Mouse (Mus musculus) forebrain, postnatal 0 days (tissue): Measurements from ENCODE around the gene Mapk11. TPM values are rescaled to one million over a fixed set of nuclear protein-coding genes. Genes with fewer than 3 reads are reported as not detected.

ENCODE experiments used
- ATAC-seq: fragments of 200-750 bp; cut with Nextera tagmentation; 2 replicates; pipeline ENCODE4 v1.8.0; 2017; ENCODE audit warnings: mild to moderate bottlenecking, moderate library complexity
- DNase-seq: peaks from one replicate; pipeline ENCODE4 v3.0.0-alpha.2; 2015
- H3K27ac ChIP-seq: fragments of 300-500 bp; sonication (generic); 2 replicates; pipeline ENCODE4 v1.5.1; 2014; ENCODE audit warnings: low read depth, mild to moderate bottlenecking, antibody characterized with exemption, low read length, moderate library complexity, mixed read lengths
- H3K27me3 ChIP-seq: fragments of 300-500 bp; sonication (generic); 2 replicates; pipeline ENCODE4 v1.6.1; 2014; ENCODE audit warnings: mild to moderate bottlenecking, low read length, mixed read lengths; ENCODE audit not compliant: insufficient read depth
- H3K36me3 ChIP-seq: fragments of 300-500 bp; sonication (generic); 2 replicates; pipeline ENCODE4 v1.6.1; 2014; ENCODE audit warnings: mild to moderate bottlenecking, moderate library complexity; ENCODE audit not compliant: insufficient read depth
- H3K4me1 ChIP-seq: fragments of 300-500 bp; sonication (generic); 2 replicates; pipeline ENCODE4 v1.6.1; 2014; ENCODE audit warnings: antibody characterized with exemption; ENCODE audit not compliant: insufficient read depth
- H3K4me2 ChIP-seq: fragments of 300-500 bp; sonication (generic); 2 replicates; pipeline ENCODE4 v1.6.1; 2014; ENCODE audit warnings: low read depth, mild to moderate bottlenecking, moderate library complexity
- H3K4me3 ChIP-seq: fragments of 300-500 bp; sonication (generic); 2 replicates; pipeline ENCODE4 v1.5.1; 2014; ENCODE audit warnings: low read depth, low read length, mixed read lengths
- H3K9ac ChIP-seq: fragments of 300-500 bp; sonication (generic); 2 replicates; pipeline ENCODE4 v1.6.1; 2014; ENCODE audit warnings: mild to moderate bottlenecking
- H3K9me3 ChIP-seq: fragments of 300-500 bp; sonication (generic); 2 replicates; pipeline ENCODE4 v1.6.1; 2016; ENCODE audit warnings: low read length
- CTCF ChIP-seq: sonication (generic); IDR thresholded peaks from 2 replicates; pipeline ENCODE4 v1.5.1; 2016; ENCODE audit warnings: antibody characterized with exemption, control low read depth, low read depth
- WGBS: fragments of 180-500 bp; shearing (Covaris S2); extraction: QIAGEN DNeasy Blood & Tissue Kit; methylation state at CpG from one replicate; pipeline ENCODE4 v1.1.7; 2014; 5-methylcytosine and 5-hydroxymethylcytosine counted together
- polyA plus RNA-seq: library from polyadenylated mRNA; unstranded; fragments of >200 nt; fragmentation: Nextera tagmentation; extraction: Ambion mirVana; gene quantifications from 2 replicates; pipeline ENCODE4 v1.2.1, GENCODE M21; 2015
- total RNA-seq: library from RNA; depleted of rRNA; stranded (reverse); fragments of >200 nt; gene quantifications from 2 replicates; pipeline ENCODE4 v1.2.3, GENCODE M21; 2014

The Mapk11 gene
- total and polyA plus RNA-seq, 2 experiments from 2014 or later: 21.3 to 35.2 TPM

GRCm38 (mm10) chr15:89174889-89175339, 25.5 kb upstream of the Mapk11 start:
- no peak for TF ChIP-seq CTCF
- ATAC-seq (no peak), DNase-seq (no peak)
- Histone ChIP-seq H3K4me3 (no peak overlapping the region), H3K36me3 (no peaks in the 10 kb centered on the region), H3K4me2 (peak overlapping the region; percentile 99), H3K9ac (no peak overlapping the region), H3K4me1 (peaks cover 44% of the 10 kb centered on the region), H3K27me3 (no peaks in the 10 kb centered on the region), H3K27ac (peak overlapping the region; percentile 29; the same call in 1 of the 2 replicates), H3K9me3 (no peaks in the 10 kb centered on the region)
- WGBS: 35% methylated on average over 11 of the region's 11 CpGs

- ATAC-seq: peak; percentile 23
Observed at GRCm38 (mm10) chr15:89173906-89174214, 24.4 kb upstream of the Mapk11 start.

GRCm38 (mm10) chr15:89173024-89173905, 23.8 kb upstream of the Mapk11 start:
- H3K4me1 ChIP-seq: peaks cover 33% of the 10 kb centered on the region
- peak overlapping the region; percentile 72 for H3K9ac ChIP-seq
- peak overlapping the region; percentile 99 for H3K4me2 ChIP-seq
- ATAC-seq: peak; percentile 53
- DNase-seq: peak; percentile 83
- TF ChIP-seq CTCF: no peak
- H3K27me3 ChIP-seq: no peaks in the 10 kb centered on the region
- peak overlapping the region; percentile 58 for H3K4me3 ChIP-seq
- H3K36me3 ChIP-seq: 0 out of 2 replicates have a peak, but pooled peaks cover 4% of the 10 kb centered on the region
- H3K27ac ChIP-seq: peak overlapping the region; percentile 83
- WGBS: under 1% methylated on average over 65 of the region's 65 CpGs
- H3K9me3 ChIP-seq: no peaks in the 10 kb centered on the region

More at GRCm38 (mm10) chr15:89173906-89174214, 24.4 kb upstream of the Mapk11 start:
- Histone ChIP-seq H3K27me3 (no peaks in the 10 kb centered on the region), H3K4me3 (peak overlapping the region; percentile 58), H3K4me1 (peaks cover 39% of the 10 kb centered on the region), H3K9ac (peak overlapping the region; percentile 72), H3K4me2 (peak overlapping the region; percentile 99), H3K27ac (peak overlapping the region; percentile 83; the same call in 1 of the 2 replicates), H3K9me3 (no peaks in the 10 kb centered on the region), H3K36me3 (0 out of 2 replicates have a peak, but pooled peaks cover 2% of the 10 kb centered on the region)
- DNase-seq: no peak
- no peak for TF ChIP-seq CTCF
- WGBS: 6% methylated on average over 15 of the region's 15 CpGs

- 15% methylated on average over 17 of the region's 17 CpGs for WGBS
- Histone ChIP-seq H3K27me3 (no peaks in the 10 kb centered on the region), H3K36me3 (peaks cover 12% of the 10 kb centered on the region), H3K4me1 (peaks cover 25% of the 10 kb centered on the region), H3K4me3 (peak overlapping the region; percentile 58), H3K9me3 (no peaks in the 10 kb centered on the region), H3K27ac (peak overlapping the region; percentile 83), H3K4me2 (peak overlapping the region; percentile 99), H3K9ac (peak overlapping the region; percentile 72)
- ATAC-seq: no peak; the same call in 1 of the 2 replicates
- DNase-seq: no peak
- no peak for TF ChIP-seq CTCF
Observed at GRCm38 (mm10) chr15:89172276-89172935, 23.0 kb upstream of the Mapk11 start.

GRCm38 (mm10) chr15:89171526-89172051, 22.2 kb upstream of the Mapk11 start:
- H3K9ac ChIP-seq: no peak overlapping the region
- peaks cover 17% of the 10 kb centered on the region for H3K4me1 ChIP-seq
- no peak overlapping the region for H3K27ac ChIP-seq
- no peaks in the 10 kb centered on the region for H3K27me3 ChIP-seq
- no peak for ATAC-seq
- TF ChIP-seq CTCF: no peak
- no peak for DNase-seq
- H3K4me3 ChIP-seq: no peak overlapping the region
- H3K4me2 ChIP-seq: no peak overlapping the region
- H3K36me3 ChIP-seq: peaks cover 20% of the 10 kb centered on the region
- WGBS: 90% methylated on average over 5 of the region's 5 CpGs
- H3K9me3 ChIP-seq: no peaks in the 10 kb centered on the region

GRCm38 (mm10) chr15:89170102-89170501, 20.7 kb upstream of the Mapk11 start:
- TF ChIP-seq CTCF: no peak
- WGBS: 56% methylated on average over 3 of the region's 3 CpGs
- 0 out of 2 replicates have a peak overlapping the region, but pooled peaks have one; percentile 10 for H3K9ac ChIP-seq
- no peaks in the 10 kb centered on the region for H3K9me3 ChIP-seq
- no peaks in the 10 kb centered on the region for H3K27me3 ChIP-seq
- H3K4me1 ChIP-seq: peaks cover 17% of the 10 kb centered on the region
- no peak for DNase-seq
- peaks cover 35% of the 10 kb centered on the region for H3K36me3 ChIP-seq
- ATAC-seq: no peak
- no peak overlapping the region for H3K4me2 ChIP-seq
- H3K4me3 ChIP-seq: no peak overlapping the region
- 0 out of 2 replicates have a peak overlapping the region, but pooled peaks have one; percentile 16 for H3K27ac ChIP-seq
